Mouse (Mus musculus): ENCODE measurements at regions not wholly inside any gene's neighbourhood (a gene's known extent, or its start where the extent isn't known, plus 50 kb on each side); places are given as distances from the start of the nearest gene placed in this dataset.

GRCm38 (mm10) chr7:84800966-84801365, 52.4 kb upstream of the Olfr291 start:
- no peak for DNase-seq (ENCODE audit: low read depth)

- DNase-seq (ENCODE audit: low read depth): peak; percentile 18
Measured at GRCm38 (mm10) chr7:84794655-84795054, 58.7 kb upstream of the Olfr291 start.

GRCm38 (mm10) chr7:84779276-84779825, 74.0 kb upstream of the Olfr291 start:
- DNase-seq (ENCODE audit: low read depth): peak; percentile 61

DNA sequence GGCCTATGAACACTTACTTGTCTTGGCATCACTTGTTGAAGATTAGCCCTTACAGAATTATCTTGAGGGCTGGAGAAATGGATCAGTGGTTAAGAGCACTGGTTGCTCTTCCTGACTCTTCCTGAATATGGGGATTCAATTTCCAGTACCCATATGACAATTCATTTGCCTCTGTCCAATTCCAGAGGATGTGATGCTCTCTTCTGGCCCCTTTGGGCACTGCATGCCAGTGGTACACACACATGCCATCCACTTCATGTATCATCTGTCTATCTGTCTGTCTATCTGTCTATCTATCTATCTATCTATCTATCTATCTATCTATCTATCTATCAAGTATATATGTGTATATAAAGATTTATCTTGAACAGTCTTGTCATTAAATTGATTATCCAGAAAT, 75.7 kb upstream of the Olfr291 start:
- no peak for DNase-seq (ENCODE audit: low read depth)

DNA sequence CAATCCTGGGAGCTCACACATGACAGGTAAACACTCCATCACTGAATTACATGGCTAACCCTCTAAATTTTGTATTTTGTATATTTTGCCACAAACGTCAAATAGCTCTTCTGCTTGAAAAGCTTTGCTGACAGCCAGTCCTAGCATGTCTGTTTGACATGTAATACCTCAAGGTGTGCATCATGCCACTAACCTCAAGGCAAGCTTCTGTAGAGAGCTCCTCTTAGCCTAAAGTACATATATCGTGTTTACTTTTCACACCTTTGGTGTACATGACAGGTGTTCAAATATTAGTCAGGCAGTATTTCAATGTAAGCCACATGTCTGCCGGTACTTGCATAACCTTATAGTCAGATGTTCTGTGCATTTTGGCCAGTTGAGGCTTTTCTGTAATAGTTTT, 66.5 kb upstream of the Zfand6 start:
- no peak for DNase-seq (ENCODE audit: low read depth)

DNA sequence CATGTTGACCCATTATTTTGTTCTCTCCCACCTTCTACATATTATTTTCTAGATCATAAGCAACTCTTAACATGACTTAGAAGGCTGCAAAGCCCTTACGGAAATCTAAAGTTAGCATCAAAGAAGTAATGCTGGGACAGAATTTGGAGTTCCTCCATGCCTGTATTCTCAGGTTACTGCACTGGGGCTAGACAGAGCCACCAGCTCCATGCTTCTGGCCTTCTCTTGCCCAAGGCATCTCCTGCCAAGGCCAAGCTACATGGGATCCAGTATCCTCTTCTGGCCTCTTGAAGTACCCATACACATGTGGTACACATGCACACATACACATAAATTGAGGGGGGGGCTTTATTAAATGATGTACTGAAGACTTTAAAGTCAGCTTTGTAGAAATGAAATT, 63.6 kb upstream of the Zfand6 start:
- no peak for DNase-seq (ENCODE audit: low read depth)

DNA sequence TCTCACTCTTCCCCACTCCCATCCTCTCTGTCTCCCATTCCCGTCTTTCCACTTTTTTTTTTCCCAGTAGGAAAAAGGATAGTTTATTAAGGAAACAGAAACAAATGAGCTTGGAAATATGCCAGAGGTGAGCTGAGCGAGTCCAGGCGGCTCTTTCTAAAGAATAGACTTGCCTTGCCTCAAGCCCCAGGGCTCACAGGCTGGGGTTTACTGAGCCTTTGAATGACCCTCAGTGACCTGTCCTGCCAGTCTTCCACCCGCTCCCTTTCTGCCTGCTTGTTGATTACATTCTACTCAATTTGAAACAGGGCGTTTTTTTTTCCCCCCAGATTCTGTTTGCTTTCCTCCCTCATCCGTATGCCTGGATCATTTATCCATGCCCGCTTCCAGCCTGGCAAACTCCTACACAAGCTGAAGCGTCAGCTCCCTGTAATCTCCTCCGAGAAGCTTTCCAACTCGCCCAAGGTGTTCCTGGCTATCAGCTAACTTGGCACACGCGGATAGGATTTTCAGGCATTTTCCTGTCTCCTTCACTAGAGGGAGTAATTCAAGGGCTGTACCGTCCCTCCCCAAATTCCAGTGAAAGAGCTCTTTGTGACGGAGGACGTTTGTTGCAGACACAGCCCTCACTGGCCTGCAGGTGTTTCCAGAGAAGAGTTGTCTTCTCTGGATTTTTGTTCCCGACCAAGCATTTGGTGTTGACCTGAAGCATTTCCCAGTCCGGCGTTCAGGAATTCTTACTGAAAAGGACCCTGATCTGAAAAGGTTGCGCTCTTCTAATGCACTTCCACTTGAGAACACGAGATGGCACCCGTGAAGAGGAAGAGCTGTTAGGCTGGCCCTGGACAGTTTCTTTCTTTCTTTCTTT, 59.9 kb upstream of the Zfand6 start:
- DNase-seq (ENCODE audit: low read depth): peak; percentile 54

GRCm38 (mm10) chr7:84747847-84748246, 58.1 kb upstream of the Zfand6 start:
- DNase-seq (ENCODE audit: low read depth): peak; percentile 22

DNA sequence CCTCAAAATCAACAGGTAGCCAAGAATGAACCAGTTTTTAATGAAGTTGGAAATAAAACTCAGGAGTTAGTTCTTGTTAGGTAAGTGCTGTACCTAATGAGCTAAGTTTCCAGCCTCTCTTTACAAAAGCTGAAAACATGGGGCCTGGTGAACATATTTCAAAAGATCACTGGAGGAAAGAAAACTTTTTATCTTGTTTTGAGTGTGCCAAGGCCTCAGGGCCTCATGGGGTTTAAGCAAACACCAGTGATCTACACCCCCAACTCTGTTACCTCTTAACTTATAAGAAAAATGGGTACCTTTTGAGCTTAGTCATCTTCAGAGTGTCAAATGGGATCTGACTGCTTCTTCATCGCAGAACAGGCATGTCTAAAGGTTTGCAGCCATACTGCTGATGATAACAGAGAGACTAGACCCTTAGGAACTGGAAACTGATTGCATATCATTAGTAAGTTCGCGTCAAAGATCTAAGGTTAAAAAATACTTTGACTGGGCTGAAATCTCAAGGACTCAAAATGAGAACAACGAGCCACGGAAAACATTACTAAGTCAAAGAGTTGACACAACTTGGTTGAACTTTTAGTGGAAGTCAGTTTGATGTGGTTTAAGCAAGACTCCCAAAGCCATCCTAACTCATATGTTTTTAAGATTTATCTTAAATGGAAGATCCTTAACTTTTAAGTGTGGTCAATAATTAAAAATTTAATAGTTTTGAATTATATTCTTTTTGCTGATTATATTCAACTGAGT, 54.7 kb upstream of the Zfand6 start:
- no peak for DNase-seq (ENCODE audit: low read depth)

- no peak for DNase-seq (ENCODE audit: low read depth)
Measured at GRCm38 (mm10) chr7:84739965-84740390, 50.2 kb upstream of the Zfand6 start.
